Mouse (Mus musculus): ENCODE results near the gene Actl6a.

- TF ChIP-seq CTCF (IDR thresholded peaks at IDR 0.05; ENCODE audit: borderline replicate concordance, insufficient read depth, low read depth, low read length) (no peak), POLR2A (IDR thresholded peaks at IDR 0.05; ENCODE audit: borderline replicate concordance, insufficient read depth, low read length) (no peak)
These were observed 49.6 kb upstream of the Actl6a start for GRCm38 (mm10) chr3:32656398-32656994.

Data from cerebellum, adult 2 months (tissue).